Mouse (Mus musculus): ENCODE results near the gene Cyp2c39. TPM values are rescaled to one million over a fixed set of nuclear protein-coding genes. Genes with fewer than 3 reads are reported as not detected.
"Not testable (repeated sequence)": the region's sequence is repeated elsewhere in the genome, so short reads cannot be mapped to it uniquely, and the experiment has no call there.

Gene Cyp2c39
- polyA plus RNA-seq (2012; rRNA removed), result not detected in 2 replicates

- H3K4me3 ChIP-seq (ENCODE audit: low read depth, low read length), result no peak within 1 kb of the TSS
- H3K4me1 ChIP-seq (ENCODE audit: control insufficient read depth, insufficient read depth, insufficient read length, low read length), result no peaks in the 10 kb centered on the region
- H3K27me3 ChIP-seq (ENCODE audit: control insufficient read depth, insufficient read depth, low read length), result no peaks in the 10 kb centered on the region
- no peaks in the 10 kb centered on the region for H3K36me3 ChIP-seq (ENCODE audit: control insufficient read depth, insufficient read depth, low read length)
- 50% methylated on average over 4 of the region's 4 CpGs for WGBS
- no peak within 1 kb of the TSS for H3K27ac ChIP-seq (ENCODE audit: insufficient read depth, low read depth, low read length)
- no peak for TF ChIP-seq POLR2A (IDR thresholded peaks at IDR 0.05; ENCODE audit: low read depth, low read length)
- TF ChIP-seq CTCF (IDR thresholded peaks at IDR 0.05; ENCODE audit: extremely low read depth, insufficient read length, insufficient replicate concordance, low read depth, low read length), result no peak
Observed at GRCm38 (mm10) chr19:39510534-39510933, at the start of gene Cyp2c39. Cyp2c39 (plus strand) TSS chr19:39510862.

GRCm38 (mm10) chr19:39462941-39463340 is 47.7 kb upstream of the Cyp2c39 start, which contains the start of gene Cyp2c38:
Cyp2c38 (minus strand) TSS chr19:39463075.
- Histone ChIP-seq H3K27ac (ENCODE audit: insufficient read depth, low read depth, low read length) (no peak within 1 kb of the TSS), H3K4me3 (ENCODE audit: low read depth, low read length) (no peak within 1 kb of the TSS), H3K4me1 (ENCODE audit: control insufficient read depth, insufficient read depth, insufficient read length, low read length) (0 out of 2 replicates have a peak, but pooled peaks cover 1% of the 10 kb centered on the region), H3K27me3 (ENCODE audit: control insufficient read depth, insufficient read depth, low read length) (no peaks in the 10 kb centered on the region), H3K36me3 (ENCODE audit: control insufficient read depth, insufficient read depth, low read length) (no peaks in the 10 kb centered on the region)
- no peak for TF ChIP-seq CTCF (IDR thresholded peaks at IDR 0.05; ENCODE audit: extremely low read depth, insufficient read length, insufficient replicate concordance, low read depth, low read length)
- no peak for TF ChIP-seq POLR2A (IDR thresholded peaks at IDR 0.05; ENCODE audit: low read depth, low read length)
- WGBS, result 48% methylated on average over 1 of the region's 1 CpGs

GRCm38 (mm10) chr19:39463923-39464322 is 46.7 kb upstream of the Cyp2c39 start:
- no peak for TF ChIP-seq CTCF (IDR thresholded peaks at IDR 0.05; ENCODE audit: extremely low read depth, insufficient read length, insufficient replicate concordance, low read depth, low read length)
- TF ChIP-seq POLR2A (IDR thresholded peaks at IDR 0.05; ENCODE audit: low read depth, low read length), result no peak
- Histone ChIP-seq H3K4me1 (ENCODE audit: control insufficient read depth, insufficient read depth, insufficient read length, low read length) (0 out of 2 replicates have a peak, but pooled peaks cover 1% of the 10 kb centered on the region), H3K27ac (ENCODE audit: insufficient read depth, low read depth, low read length) (no peak overlapping the region), H3K27me3 (ENCODE audit: control insufficient read depth, insufficient read depth, low read length) (no peaks in the 10 kb centered on the region), H3K4me3 (ENCODE audit: low read depth, low read length) (no peak overlapping the region), H3K36me3 (ENCODE audit: control insufficient read depth, insufficient read depth, low read length) (no peaks in the 10 kb centered on the region)

- 100% methylated on average over 1 of the region's 1 CpGs for WGBS
- H3K36me3 ChIP-seq (ENCODE audit: control insufficient read depth, insufficient read depth, low read length); H3K4me1 ChIP-seq (ENCODE audit: control insufficient read depth, insufficient read depth, insufficient read length, low read length); H3K4me3 ChIP-seq (ENCODE audit: low read depth, low read length); H3K27ac ChIP-seq (ENCODE audit: insufficient read depth, low read depth, low read length); H3K27me3 ChIP-seq (ENCODE audit: control insufficient read depth, insufficient read depth, low read length): not testable (repeated sequence)
Observed at GRCm38 (mm10) chr19:39483961-39484360, 26.7 kb upstream of the Cyp2c39 start.

- Histone ChIP-seq H3K36me3 (ENCODE audit: control insufficient read depth, insufficient read depth, low read length) (no peaks in the 10 kb centered on the region), H3K27ac (ENCODE audit: insufficient read depth, low read depth, low read length) (no peak overlapping the region), H3K4me1 (ENCODE audit: control insufficient read depth, insufficient read depth, insufficient read length, low read length) (no peaks in the 10 kb centered on the region), H3K4me3 (ENCODE audit: low read depth, low read length) (no peak overlapping the region), H3K27me3 (ENCODE audit: control insufficient read depth, insufficient read depth, low read length) (no peaks in the 10 kb centered on the region)
- TF ChIP-seq CTCF (IDR thresholded peaks at IDR 0.05; ENCODE audit: extremely low read depth, insufficient read length, insufficient replicate concordance, low read depth, low read length) (no peak), POLR2A (IDR thresholded peaks at IDR 0.05; ENCODE audit: low read depth, low read length) (no peak)
Observed at GRCm38 (mm10) chr19:39506341-39506740, 4.3 kb upstream of the Cyp2c39 start.

- H3K27ac ChIP-seq (ENCODE audit: insufficient read depth, low read depth, low read length), result no peak overlapping the region
- WGBS, result 35% methylated on average over 1 of the region's 1 CpGs
- H3K27me3 ChIP-seq (ENCODE audit: control insufficient read depth, insufficient read depth, low read length), result no peaks in the 10 kb centered on the region
- H3K36me3 ChIP-seq (ENCODE audit: control insufficient read depth, insufficient read depth, low read length), result no peaks in the 10 kb centered on the region
- no peaks in the 10 kb centered on the region for H3K4me1 ChIP-seq (ENCODE audit: control insufficient read depth, insufficient read depth, insufficient read length, low read length)
- no peak overlapping the region for H3K4me3 ChIP-seq (ENCODE audit: low read depth, low read length)
- TF ChIP-seq CTCF (IDR thresholded peaks at IDR 0.05; ENCODE audit: extremely low read depth, insufficient read length, insufficient replicate concordance, low read depth, low read length), result no peak
- TF ChIP-seq POLR2A (IDR thresholded peaks at IDR 0.05; ENCODE audit: low read depth, low read length), result no peak
Observed at GRCm38 (mm10) chr19:39509533-39509932, 1.1 kb upstream of the Cyp2c39 start.

Other genes starting within 250 kb of the Cyp2c39 start
- 0.70 and 3.2 TPM in 2 replicates for gene Cyp2c29, start 241.5 kb upstream of the Cyp2c39 start, polyA plus RNA-seq (2012; rRNA removed)
- 0.04 TPM in 2 replicates for gene Cyp2c38, start 47.8 kb upstream of the Cyp2c39 start, polyA plus RNA-seq (2012; rRNA removed)
- 0.13 and 0.39 TPM in 2 replicates for gene Cyp2c67, start 138.2 kb downstream of the Cyp2c39 start, polyA plus RNA-seq (2012; rRNA removed)
- gene Cyp2c68, start 230.2 kb downstream of the Cyp2c39 start, polyA plus RNA-seq (2012; rRNA removed), result 22.4 and 24.5 TPM in 2 replicates

Measured in small intestine, adult 2 months (tissue).